Mouse (Mus musculus): ENCODE data around the gene Pitx1. TPM values are rescaled to one million over a fixed set of nuclear protein-coding genes. Genes with fewer than 3 reads are reported as not detected.

Gene Pitx1
- polyA plus RNA-seq, 1 experiment from 2014 or later: 88.9 TPM

DNA sequence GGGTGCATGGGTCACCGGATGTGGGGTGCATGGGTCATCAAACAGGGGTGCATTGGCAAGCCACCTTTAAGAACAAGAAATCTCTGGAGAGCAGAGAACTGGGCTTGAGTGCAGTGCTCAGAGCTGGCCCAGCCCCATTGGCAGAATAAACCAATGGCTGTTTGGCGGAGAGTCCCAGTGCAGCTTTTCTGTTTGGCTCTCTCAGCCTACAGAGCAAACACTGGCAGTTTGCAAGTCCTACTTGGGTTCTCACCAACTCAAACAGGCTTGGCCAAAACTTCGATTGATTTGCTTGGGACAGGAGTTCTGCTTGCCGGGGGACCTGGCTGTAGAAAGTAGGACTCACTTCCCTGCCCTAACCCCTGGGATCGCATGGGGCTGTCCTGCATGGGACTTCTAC is 25.0 kb downstream of the Pitx1 start:
- 80% methylated on average over 5 of the region's 5 CpGs for WGBS
- H3K4me1 ChIP-seq: peaks cover 13% of the 10 kb centered on the region

DNA sequence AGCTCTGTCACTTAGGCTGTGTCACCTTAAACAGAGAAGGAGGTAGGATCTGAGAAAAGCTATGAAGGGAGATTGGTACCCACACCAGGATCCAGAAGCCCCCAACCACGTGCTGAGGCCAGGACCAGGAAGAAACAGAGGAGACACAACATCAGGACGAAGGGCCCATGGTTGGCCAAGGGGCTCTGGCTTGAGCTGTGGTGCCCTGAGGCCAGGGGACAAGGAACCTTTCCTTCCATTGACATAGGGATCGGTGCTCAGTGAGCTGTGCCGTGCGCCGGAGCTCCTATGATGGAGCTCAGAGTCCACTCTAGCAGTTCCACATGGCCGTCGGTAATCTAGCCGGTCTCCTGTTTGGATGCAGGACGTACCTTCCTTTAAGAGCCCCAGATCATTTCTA is 26.3 kb downstream of the Pitx1 start:
- no peak for ATAC-seq (ENCODE audit: low FRiP score, low read depth)
- H3K4me3 ChIP-seq: no peak overlapping the region
- H3K9me3 ChIP-seq: no peaks in the 10 kb centered on the region
- WGBS: 92% methylated on average over 10 of the region's 10 CpGs
- H3K27me3 ChIP-seq: 0 out of 2 replicates have a peak, but pooled peaks cover 4% of the 10 kb centered on the region
- H3K9ac ChIP-seq: no peak overlapping the region
- no peaks in the 10 kb centered on the region for H3K36me3 ChIP-seq
- no peak overlapping the region for H3K4me2 ChIP-seq (replicated peaks)
- peaks cover 10% of the 10 kb centered on the region for H3K4me1 ChIP-seq
- H3K27ac ChIP-seq: no peak overlapping the region

More for the DNA sequence above, 25.0 kb downstream of the Pitx1 start:
- Histone ChIP-seq H3K9ac (no peak overlapping the region), H3K27me3 (0 out of 2 replicates have a peak, but pooled peaks cover 4% of the 10 kb centered on the region), H3K4me2 (replicated peaks) (no peak overlapping the region), H3K27ac (no peak overlapping the region), H3K36me3 (no peaks in the 10 kb centered on the region), H3K4me3 (no peak overlapping the region), H3K9me3 (no peaks in the 10 kb centered on the region)
- no peak for ATAC-seq (ENCODE audit: low FRiP score, low read depth)

DNA sequence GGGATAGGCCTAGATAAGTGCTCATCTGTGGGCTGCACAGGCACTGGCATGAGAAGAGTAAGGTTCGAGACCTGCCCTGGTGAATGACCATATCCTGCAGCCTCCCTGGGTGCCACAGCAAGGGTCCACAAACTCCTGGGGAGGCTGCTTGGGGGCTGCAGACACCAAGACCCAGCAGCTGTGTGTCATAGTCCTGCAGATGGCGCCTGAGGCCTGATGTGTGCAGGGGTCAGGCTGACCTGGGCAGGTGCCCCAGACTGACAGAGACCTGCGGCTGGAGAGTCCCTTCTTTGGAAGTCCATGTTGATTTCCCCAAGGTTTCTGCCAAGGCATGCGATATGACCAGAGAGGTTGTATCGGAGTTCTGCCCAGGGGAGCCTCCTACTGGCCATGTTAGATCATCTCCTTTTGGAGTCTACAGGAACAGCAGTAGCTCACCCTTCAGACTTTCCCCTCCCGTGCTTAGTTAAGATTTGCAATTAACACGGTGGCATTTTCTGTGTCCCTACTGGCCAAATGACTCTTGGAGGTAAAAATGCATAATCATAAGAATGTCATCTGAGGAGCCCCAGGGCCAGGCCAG is 26.9 kb downstream of the Pitx1 start:
- no peak for ATAC-seq (ENCODE audit: low FRiP score, low read depth)

DNA sequence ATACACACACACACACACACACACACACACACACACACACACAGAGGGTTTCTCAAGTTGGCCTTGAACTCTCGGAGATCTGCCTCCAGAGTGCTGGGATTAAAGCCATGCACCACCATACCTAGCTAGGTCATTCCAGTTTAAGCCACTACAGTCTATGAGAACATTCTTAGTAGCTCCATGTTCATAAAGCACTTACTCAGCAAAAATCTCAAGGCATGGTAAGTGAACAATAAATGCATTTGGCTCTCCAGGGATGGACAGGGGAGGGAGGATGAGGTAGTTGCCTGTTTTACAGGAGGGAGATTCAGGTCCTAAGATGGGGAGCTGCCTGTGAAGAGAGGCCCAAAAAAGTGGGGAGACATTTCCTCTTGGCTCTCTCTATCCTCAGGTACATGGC is 32.0 kb downstream of the Pitx1 start:
- no peaks in the 10 kb centered on the region for H3K36me3 ChIP-seq
- no peak overlapping the region for H3K27ac ChIP-seq
- no peaks in the 10 kb centered on the region for H3K4me1 ChIP-seq
- H3K4me2 ChIP-seq (replicated peaks): no peak overlapping the region
- WGBS: 100% methylated on average over 1 of the region's 1 CpGs
- no peak for ATAC-seq (ENCODE audit: low FRiP score, low read depth)
- H3K4me3 ChIP-seq: no peak overlapping the region
- H3K27me3 ChIP-seq: no peaks in the 10 kb centered on the region
- no peak overlapping the region for H3K9ac ChIP-seq
- H3K9me3 ChIP-seq: 0 out of 2 replicates have a peak, but pooled peaks cover 9% of the 10 kb centered on the region

More for the DNA sequence above, 26.9 kb downstream of the Pitx1 start:
- Histone ChIP-seq H3K27me3 (0 out of 2 replicates have a peak, but pooled peaks cover 4% of the 10 kb centered on the region), H3K9me3 (no peaks in the 10 kb centered on the region), H3K4me1 (peaks cover 10% of the 10 kb centered on the region), H3K36me3 (no peaks in the 10 kb centered on the region), H3K4me2 (replicated peaks) (no peak overlapping the region), H3K27ac (no peak overlapping the region), H3K4me3 (no peak overlapping the region), H3K9ac (no peak overlapping the region)
- 66% methylated on average over 7 of the region's 7 CpGs for WGBS

DNA sequence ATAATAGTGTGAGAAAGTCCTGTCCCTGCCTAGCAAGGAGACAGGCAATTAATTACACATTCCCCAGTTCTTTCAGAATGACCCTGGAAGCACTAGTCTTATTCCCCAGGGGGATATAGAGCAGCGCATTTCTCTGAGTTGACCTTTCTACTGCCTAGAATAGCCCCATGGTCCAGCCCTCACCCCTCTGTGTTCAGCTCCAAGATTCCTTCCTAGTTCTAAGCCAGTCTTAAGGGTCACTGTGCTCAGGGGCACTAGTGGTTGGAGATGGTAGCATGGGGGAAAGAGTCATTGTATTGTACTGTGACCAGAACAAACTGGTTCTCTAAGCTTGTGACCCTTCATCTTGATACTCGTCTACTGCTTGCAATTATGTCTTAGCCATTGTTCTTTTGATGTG is 34.7 kb downstream of the Pitx1 start:
- no peak overlapping the region for H3K27ac ChIP-seq
- H3K27me3 ChIP-seq: no peaks in the 10 kb centered on the region
- H3K9me3 ChIP-seq: 0 out of 2 replicates have a peak, but pooled peaks cover 9% of the 10 kb centered on the region
- ATAC-seq (ENCODE audit: low FRiP score, low read depth): no peak
- H3K4me2 ChIP-seq (replicated peaks): no peak overlapping the region
- H3K9ac ChIP-seq: no peak overlapping the region
- no peak overlapping the region for H3K4me3 ChIP-seq
- H3K36me3 ChIP-seq: no peaks in the 10 kb centered on the region
- H3K4me1 ChIP-seq: no peaks in the 10 kb centered on the region
- WGBS: 76% methylated on average over 2 of the region's 2 CpGs

DNA sequence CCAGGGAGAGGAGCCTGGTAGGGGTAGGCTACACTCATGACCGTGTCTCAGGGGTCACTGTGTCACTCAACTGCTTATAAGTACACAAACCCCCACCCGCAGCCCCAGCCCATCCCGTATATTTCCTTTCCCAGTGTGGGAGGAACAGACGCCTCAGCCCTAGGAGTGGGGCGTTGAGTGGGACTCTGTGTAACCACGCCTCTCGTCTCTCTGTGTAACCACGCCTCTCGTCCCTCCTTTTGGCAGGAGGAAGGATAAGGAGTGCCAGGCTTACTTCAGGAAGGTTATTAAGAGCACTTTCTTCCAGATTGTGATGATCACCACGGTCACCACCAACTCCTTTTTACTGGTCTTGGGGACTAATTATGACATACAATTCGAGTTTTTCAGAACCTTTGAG is 49.9 kb downstream of the Pitx1 start:
- Histone ChIP-seq H3K4me2 (replicated peaks) (no peak overlapping the region), H3K36me3 (no peaks in the 10 kb centered on the region), H3K27me3 (no peaks in the 10 kb centered on the region), H3K27ac (no peak overlapping the region), H3K4me3 (no peak overlapping the region), H3K9me3 (no peaks in the 10 kb centered on the region; the same call in 1 of the 2 replicates), H3K9ac (no peak overlapping the region), H3K4me1 (no peaks in the 10 kb centered on the region)
- 71% methylated on average over 11 of the region's 11 CpGs for WGBS
- ATAC-seq (ENCODE audit: low FRiP score, low read depth): no peak

DNA sequence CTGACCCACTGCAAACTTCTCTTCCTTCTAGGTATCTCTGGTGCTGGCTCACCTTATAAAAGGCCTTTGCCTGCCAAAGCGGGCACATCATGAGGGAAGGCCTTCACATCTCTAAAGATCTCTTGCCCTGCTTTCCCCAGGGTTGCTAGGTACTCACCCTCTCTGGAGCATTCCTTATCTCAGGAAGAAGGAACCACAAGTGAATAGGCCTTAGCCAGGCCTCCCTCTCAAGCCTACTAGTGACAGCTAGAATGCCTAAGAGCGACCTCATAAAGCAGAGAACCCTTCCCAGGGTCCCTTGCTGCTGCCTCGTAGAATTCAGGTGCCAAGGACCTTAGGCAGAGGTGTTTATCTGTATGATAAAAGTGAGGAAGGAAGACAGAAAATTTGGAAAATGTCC is 51.7 kb downstream of the Pitx1 start, which contains the start of gene Catsper3:
Catsper3 (plus strand) TSS at position 301 of the 400 bp plus-strand sequence.
- Histone ChIP-seq H3K4me3 (no peak within 1 kb of the TSS), H3K27ac (no peak within 1 kb of the TSS), H3K27me3 (no peaks in the 10 kb centered on the region), H3K4me2 (replicated peaks) (no peak within 1 kb of the TSS), H3K9me3 (no peaks in the 10 kb centered on the region), H3K9ac (no peak within 1 kb of the TSS), H3K36me3 (no peaks in the 10 kb centered on the region), H3K4me1 (no peaks in the 10 kb centered on the region)
- ATAC-seq (ENCODE audit: low FRiP score, low read depth): no peak
- WGBS: 87% methylated on average over 3 of the region's 3 CpGs

DNA sequence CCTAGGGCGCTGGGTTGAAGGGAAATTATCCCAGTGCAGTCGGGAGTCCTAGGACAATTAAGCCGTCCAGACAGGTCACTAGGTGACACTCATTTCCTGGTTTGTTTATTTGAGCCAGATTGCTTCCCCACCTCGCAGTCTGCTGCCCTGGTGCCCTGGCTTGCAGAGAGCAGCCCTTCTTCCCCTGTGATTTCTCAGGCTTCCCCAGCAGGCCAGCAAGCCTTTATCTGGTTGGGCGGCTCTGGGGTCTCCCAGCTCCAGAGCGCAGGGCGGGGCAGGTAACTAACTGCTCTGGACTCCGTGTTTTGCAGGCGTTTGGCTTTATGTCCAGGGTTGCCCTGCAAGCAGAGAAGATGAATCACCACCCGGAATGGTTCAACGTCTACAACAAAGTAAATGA is 60.9 kb downstream of the Pitx1 start:
- 18% methylated on average over 11 of the region's 11 CpGs for WGBS
- H3K9ac ChIP-seq: no peak overlapping the region

More for the DNA sequence above, 60.9 kb downstream of the Pitx1 start:
- ATAC-seq (ENCODE audit: low FRiP score, low read depth): no peak
- Histone ChIP-seq H3K27me3 (no peaks in the 10 kb centered on the region), H3K9me3 (no peaks in the 10 kb centered on the region), H3K36me3 (no peaks in the 10 kb centered on the region), H3K4me2 (replicated peaks) (no peak overlapping the region), H3K4me3 (no peak overlapping the region), H3K4me1 (0 out of 2 replicates have a peak, but pooled peaks cover 9% of the 10 kb centered on the region), H3K27ac (no peak overlapping the region)

Other genes with a start within 250 kb of the Pitx1 start
- gene B4galt7, start 236.3 kb downstream of the Pitx1 start, polyA plus RNA-seq (2015; fragmentation: Nextera tagmentation; extraction: Ambion mirVana): 34.8 and 37.3 TPM in 2 replicates
- gene Caml, start 213.2 kb downstream of the Pitx1 start, polyA plus RNA-seq (2015; fragmentation: Nextera tagmentation; extraction: Ambion mirVana): 71.8 and 77.7 TPM in 2 replicates
- 38.8 and 39.9 TPM in 2 replicates for gene Ddx46, start 201.2 kb downstream of the Pitx1 start, polyA plus RNA-seq (2015; fragmentation: Nextera tagmentation; extraction: Ambion mirVana)
- gene B230219D22Rik, start 143.1 kb downstream of the Pitx1 start, polyA plus RNA-seq (2015; fragmentation: Nextera tagmentation; extraction: Ambion mirVana): 65.9 and 66.4 TPM in 2 replicates
- 109 and 113 TPM in 2 replicates for gene Txndc15, start 121.5 kb downstream of the Pitx1 start, polyA plus RNA-seq (2015; fragmentation: Nextera tagmentation; extraction: Ambion mirVana)
- 40.2 and 49.8 TPM in 2 replicates for gene Pcbd2, start 108.8 kb downstream of the Pitx1 start, polyA plus RNA-seq (2015; fragmentation: Nextera tagmentation; extraction: Ambion mirVana)
- gene Catsper3, start 51.6 kb downstream of the Pitx1 start, polyA plus RNA-seq (2015; fragmentation: Nextera tagmentation; extraction: Ambion mirVana): 0.14 TPM in 1 of 2 replicates, not detected in the other

All from limb, embryonic 13.5 days (tissue).